Mouse (Mus musculus) midbrain, embryonic 15.5 days (tissue): Measurements from ENCODE around the gene Mettl21a. TPM values are rescaled to one million over a fixed set of nuclear protein-coding genes. Genes with fewer than 3 reads are reported as not detected.
"Not testable (repeated sequence)": the region's sequence is repeated elsewhere in the genome, so short reads cannot be mapped to it uniquely, and the experiment has no call there.

Experiments used
- ATAC-seq: fragments of 200-750 bp; cut with Nextera tagmentation; replicated peaks from 2 replicates; pipeline ENCODE4 v1.8.0; 2017; ENCODE audit warnings: moderate TSS enrichment
- H3K27ac ChIP-seq: fragments of 300-500 bp; sonication (generic); 2 replicates; pipeline ENCODE4 v1.5.1; 2015; ENCODE audit warnings: mild to moderate bottlenecking, inconsistent platforms
- H3K27me3 ChIP-seq: fragments of 300-500 bp; sonication (generic); replicated peaks from 2 replicates; pipeline ENCODE4 v1.6.1; 2015; ENCODE audit warnings: inconsistent platforms
- H3K36me3 ChIP-seq: fragments of 300-500 bp; sonication (generic); replicated peaks from 2 replicates; pipeline ENCODE4 v1.6.1; 2015; ENCODE audit warnings: inconsistent platforms
- H3K4me1 ChIP-seq: fragments of 300-500 bp; sonication (generic); 2 replicates; pipeline ENCODE4 v1.6.1; 2015; ENCODE audit warnings: inconsistent platforms
- H3K4me2 ChIP-seq: fragments of 300-500 bp; sonication (generic); 2 replicates; pipeline ENCODE4 v1.6.1; 2015; ENCODE audit warnings: inconsistent platforms, mild to moderate bottlenecking, moderate library complexity
- H3K4me3 ChIP-seq: fragments of 300-500 bp; sonication (generic); 2 replicates; pipeline ENCODE4 v1.5.1; 2015; ENCODE audit warnings: mild to moderate bottlenecking, inconsistent platforms
- H3K9ac ChIP-seq: fragments of 300-500 bp; sonication (generic); 2 replicates; pipeline ENCODE4 v1.6.1; 2015; ENCODE audit warnings: mild to moderate bottlenecking, inconsistent platforms
- H3K9me3 ChIP-seq: fragments of 300-500 bp; sonication (generic); 2 replicates; pipeline ENCODE4 v1.6.1; 2016; ENCODE audit warnings: inconsistent platforms
- WGBS: fragments of 180-500 bp; shearing (Covaris S2); methylation state at CpG from one replicate; pipeline ENCODE4 v1.1.7; 2015; ENCODE audit warnings: mixed read lengths; 5-methylcytosine and 5-hydroxymethylcytosine counted together
- polyA plus RNA-seq: library from polyadenylated mRNA; unstranded; fragments of >200 nt; fragmentation: Nextera tagmentation; extraction: Ambion mirVana; gene quantifications from 2 replicates; pipeline ENCODE4 v1.2.1, GENCODE M21; 2015

The Mettl21a gene
- polyA plus RNA-seq, result 20.2 and 20.3 TPM in 2 replicates

DNA sequence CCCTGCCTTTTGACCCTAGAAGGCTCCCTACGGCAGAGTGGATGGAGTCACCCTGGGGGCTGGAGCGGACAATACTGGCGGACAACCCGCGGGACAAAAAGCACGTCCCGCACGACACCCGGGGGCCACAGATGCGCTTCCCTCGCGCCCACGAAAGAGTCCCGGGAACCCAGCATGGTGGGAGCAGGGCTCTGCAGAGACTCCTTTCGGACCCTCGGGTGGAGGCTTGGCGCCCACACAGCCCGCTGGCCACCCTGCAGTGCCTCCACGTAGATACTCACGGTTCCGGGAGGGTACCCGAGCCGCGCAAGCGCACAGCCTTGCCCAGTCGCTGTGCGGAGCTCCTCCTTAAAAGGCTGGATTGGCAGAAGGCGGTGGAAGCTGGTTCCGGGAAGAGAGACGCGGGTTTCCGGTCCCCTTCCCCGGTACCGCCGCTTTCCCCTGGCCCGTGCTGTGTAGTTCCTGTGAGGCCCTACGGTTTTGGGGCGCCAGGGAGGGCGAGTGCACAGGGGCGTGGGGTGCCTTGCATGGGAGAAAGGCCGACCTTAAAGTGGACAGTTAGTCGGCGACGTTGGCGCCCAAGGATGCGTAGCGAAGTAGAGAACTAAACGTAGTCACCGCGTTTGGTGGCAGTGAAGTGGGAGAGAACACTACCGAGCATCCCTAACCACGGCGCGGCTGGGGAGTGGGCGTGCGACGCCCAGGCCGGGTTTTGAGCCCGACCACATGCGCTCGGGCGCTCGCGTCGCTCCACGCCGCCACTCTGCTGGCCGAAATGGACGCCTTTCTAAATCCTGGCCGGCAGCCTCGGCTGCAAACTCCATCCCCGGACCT lies at the start of gene Mettl21a:
Mettl21a (minus strand) TSS at position 362 of the 834 bp plus-strand sequence.
- H3K4me1 ChIP-seq, result peaks cover 23% of the 10 kb centered on the region
- no peaks in the 10 kb centered on the region for H3K36me3 ChIP-seq
- H3K4me3 ChIP-seq, result peak within 1 kb of the TSS; percentile 72
- H3K9me3 ChIP-seq, result no peaks in the 10 kb centered on the region
- peak within 1 kb of the TSS; percentile 94 for H3K27ac ChIP-seq
- no peaks in the 10 kb centered on the region for H3K27me3 ChIP-seq
- peak within 1 kb of the TSS; percentile 70 for H3K4me2 ChIP-seq
- peak within 1 kb of the TSS; percentile 94 for H3K9ac ChIP-seq
- WGBS, result under 1% methylated on average over 72 of the region's 72 CpGs
- ATAC-seq, result peak; percentile 98

DNA sequence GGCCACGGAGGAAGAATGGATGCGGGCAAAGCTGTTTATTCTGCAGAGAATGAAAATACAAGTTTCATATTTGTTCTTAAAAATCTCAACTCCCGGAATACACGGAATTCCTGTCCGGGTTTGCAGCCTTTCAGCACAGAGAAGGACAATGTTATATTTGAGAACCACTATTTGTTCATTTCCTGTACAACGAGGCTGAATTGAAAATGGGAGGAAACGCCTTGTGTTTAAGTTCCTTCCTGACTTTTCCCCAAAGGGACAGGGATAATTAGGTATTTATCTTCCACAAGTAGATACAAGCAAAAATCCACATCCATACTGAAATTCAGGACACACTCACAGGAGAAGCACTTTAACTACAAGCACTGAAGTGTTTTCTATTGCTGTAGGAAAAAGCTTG lies 41.8 kb upstream of the Mettl21a start:
- Histone ChIP-seq H3K4me1 (no peaks in the 10 kb centered on the region), H3K4me2 (no peak overlapping the region), H3K36me3 (no peaks in the 10 kb centered on the region), H3K9ac (no peak overlapping the region), H3K4me3 (no peak overlapping the region), H3K27ac (no peak overlapping the region), H3K9me3 (no peaks in the 10 kb centered on the region), H3K27me3 (no peaks in the 10 kb centered on the region)
- no peak for ATAC-seq
- WGBS, result 78% methylated on average over 7 of the region's 7 CpGs

DNA sequence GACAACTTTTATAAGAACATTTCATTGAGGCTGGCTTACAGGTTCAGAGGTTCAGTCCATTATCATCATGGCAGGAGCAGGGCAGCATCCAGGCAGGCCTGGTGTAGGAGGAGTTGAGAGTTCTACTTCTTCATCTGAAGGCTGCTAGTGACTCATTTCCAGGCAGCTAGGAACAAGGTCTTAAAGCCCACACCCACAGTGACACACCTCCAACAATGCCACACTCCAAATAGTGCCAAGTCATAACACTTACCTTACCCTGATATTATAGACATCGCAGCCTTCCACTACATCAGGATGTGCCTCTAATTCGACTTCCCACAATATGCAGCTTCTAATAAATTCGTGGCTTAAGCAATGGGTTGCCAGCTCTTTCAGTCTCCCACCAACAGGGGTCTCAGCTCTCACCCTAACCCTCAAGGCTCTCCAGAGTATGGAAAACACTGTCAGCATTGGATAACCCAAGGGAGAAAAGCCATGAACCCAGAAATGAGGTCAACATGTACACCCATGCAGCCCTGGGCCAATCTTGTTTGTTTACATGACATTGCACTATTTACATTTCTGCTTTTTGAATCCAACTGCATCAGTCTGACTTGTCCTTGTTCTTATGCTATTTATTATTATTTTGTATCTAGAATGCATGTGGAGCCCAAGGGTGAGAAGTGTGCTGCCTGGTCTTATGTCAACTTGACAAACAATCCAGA lies 39.5 kb upstream of the Mettl21a start:
- no peak for ATAC-seq
- no peaks in the 10 kb centered on the region for H3K9me3 ChIP-seq
- no peak overlapping the region for H3K4me2 ChIP-seq
- H3K36me3 ChIP-seq, result no peaks in the 10 kb centered on the region
- no peak overlapping the region for H3K9ac ChIP-seq
- H3K27me3 ChIP-seq, result no peaks in the 10 kb centered on the region
- H3K27ac ChIP-seq, result no peak overlapping the region
- H3K4me1 ChIP-seq, result no peaks in the 10 kb centered on the region
- H3K4me3 ChIP-seq, result no peak overlapping the region
- WGBS, result 74% methylated on average over 3 of the region's 3 CpGs

DNA sequence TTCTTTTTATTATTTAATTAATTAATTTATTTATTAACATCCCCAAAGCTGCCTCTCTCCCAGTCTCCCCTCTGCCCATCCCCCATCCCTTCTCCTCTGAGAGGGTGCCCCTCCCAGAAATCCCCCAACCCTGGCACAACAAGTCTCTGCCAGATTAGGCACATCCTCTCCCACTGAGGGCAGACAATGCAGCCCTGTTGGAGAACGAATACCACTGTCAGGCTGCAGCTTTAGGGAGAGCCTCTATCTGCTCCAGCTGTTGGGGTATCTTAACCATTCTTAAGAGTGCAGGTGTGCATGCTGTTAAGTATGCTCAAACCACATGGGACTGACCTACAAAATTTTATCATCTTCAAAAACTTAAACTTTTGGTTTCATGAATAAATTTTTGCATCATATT lies 38.4 kb upstream of the Mettl21a start:
- H3K4me2 ChIP-seq, result no peak overlapping the region
- no peak overlapping the region for H3K4me3 ChIP-seq
- no peak for ATAC-seq
- 12% methylated on average over 1 of the region's 1 CpGs for WGBS
- no peaks in the 10 kb centered on the region for H3K9me3 ChIP-seq
- no peaks in the 10 kb centered on the region for H3K4me1 ChIP-seq
- H3K9ac ChIP-seq, result no peak overlapping the region
- H3K27me3 ChIP-seq, result no peaks in the 10 kb centered on the region
- no peak overlapping the region for H3K27ac ChIP-seq
- no peaks in the 10 kb centered on the region for H3K36me3 ChIP-seq

DNA sequence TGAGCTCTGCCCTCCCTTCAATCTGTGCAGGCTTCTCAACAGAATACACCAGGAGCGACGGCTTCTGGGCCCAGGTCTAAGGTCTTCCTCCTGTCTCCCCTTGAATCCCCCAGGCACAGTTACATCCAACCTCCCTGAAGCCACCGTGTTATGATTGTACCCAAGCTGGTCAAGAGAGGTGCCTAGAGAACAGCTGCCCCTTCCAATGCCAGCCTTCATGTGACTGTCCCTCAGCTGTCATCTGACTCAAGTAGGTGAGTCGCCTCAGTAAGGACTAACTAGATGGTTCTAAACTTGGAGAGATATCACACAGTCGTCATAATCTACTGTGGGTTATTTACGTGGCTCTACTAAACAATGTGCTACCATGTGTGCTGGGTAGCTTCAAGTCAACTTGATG lies 36.7 kb upstream of the Mettl21a start:
- Histone ChIP-seq H3K36me3 (no peaks in the 10 kb centered on the region), H3K9ac (no peak overlapping the region), H3K9me3 (no peaks in the 10 kb centered on the region), H3K27ac (no peak overlapping the region), H3K4me1 (no peaks in the 10 kb centered on the region), H3K4me3 (no peak overlapping the region), H3K27me3 (no peaks in the 10 kb centered on the region), H3K4me2 (no peak overlapping the region)
- ATAC-seq, result no peak
- 96% methylated on average over 6 of the region's 6 CpGs for WGBS

DNA sequence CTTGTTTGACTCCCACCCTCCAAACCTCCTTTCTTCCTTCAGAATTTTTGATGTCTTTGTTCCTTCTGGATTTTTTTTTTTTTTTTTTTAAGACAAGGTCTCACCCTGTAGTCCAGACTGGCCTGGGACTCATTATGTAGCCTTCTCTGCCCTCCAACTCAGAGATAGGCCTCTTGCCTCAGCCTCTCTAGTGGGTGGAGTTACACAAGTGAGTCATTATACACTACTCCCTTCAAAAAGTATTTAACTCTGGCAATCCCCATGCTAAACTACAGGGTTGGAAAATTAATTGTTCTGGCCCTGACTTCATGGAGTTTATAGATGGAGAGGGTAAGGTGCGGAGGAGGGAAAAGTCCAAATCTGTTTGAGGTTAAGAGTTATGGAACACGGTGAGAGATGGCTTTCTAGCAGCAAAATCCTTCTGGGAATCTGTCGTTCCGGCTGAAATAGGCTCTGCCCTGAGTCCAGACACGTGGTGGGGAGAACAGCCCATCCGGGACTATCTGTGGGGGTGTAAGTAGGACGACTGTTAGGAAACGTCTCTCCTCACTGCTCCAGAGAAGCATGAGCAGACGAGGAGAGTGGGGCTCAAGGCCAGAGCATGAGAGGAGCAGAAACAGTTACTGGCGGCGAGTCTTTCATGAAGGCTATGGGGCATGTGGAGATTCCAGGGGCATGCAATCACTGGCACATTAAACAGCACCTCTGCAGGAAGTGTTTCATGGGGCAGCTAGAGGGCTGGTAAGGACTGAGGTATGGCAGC lies 32.5 kb upstream of the Mettl21a start:
- no peaks in the 10 kb centered on the region for H3K9me3 ChIP-seq
- no peak for ATAC-seq
- no peaks in the 10 kb centered on the region for H3K36me3 ChIP-seq
- H3K27me3 ChIP-seq, result no peaks in the 10 kb centered on the region
- no peak overlapping the region for H3K4me2 ChIP-seq
- no peak overlapping the region for H3K27ac ChIP-seq
- 82% methylated on average over 11 of the region's 11 CpGs for WGBS
- no peak overlapping the region for H3K9ac ChIP-seq
- H3K4me3 ChIP-seq, result no peak overlapping the region
- no peaks in the 10 kb centered on the region for H3K4me1 ChIP-seq

DNA sequence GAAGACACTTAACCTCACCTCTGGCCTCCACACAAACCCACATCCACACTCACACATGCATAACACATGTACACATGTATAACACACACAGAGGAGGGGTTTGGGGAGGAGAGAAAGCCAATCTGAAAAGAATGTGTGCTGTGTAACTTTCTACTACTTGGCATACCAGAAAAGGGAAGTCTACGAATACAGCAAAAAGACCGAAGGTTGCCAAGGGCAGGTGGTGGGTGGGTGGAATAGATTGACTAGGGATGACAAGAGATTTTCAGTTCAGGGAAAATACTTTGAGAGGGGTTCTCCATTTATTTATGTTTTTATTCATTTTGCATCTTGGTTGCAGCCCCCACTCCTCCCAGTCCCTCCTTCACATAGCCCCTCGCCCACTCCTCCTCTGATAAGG lies 27.5 kb upstream of the Mettl21a start:
- Histone ChIP-seq H3K9me3 (no peaks in the 10 kb centered on the region), H3K9ac (no peak overlapping the region), H3K4me2 (no peak overlapping the region), H3K4me1 (no peaks in the 10 kb centered on the region), H3K27ac (no peak overlapping the region), H3K36me3 (no peaks in the 10 kb centered on the region), H3K27me3 (no peaks in the 10 kb centered on the region), H3K4me3 (no peak overlapping the region)
- 94% methylated on average over 3 of the region's 3 CpGs for WGBS
- no peak for ATAC-seq

DNA sequence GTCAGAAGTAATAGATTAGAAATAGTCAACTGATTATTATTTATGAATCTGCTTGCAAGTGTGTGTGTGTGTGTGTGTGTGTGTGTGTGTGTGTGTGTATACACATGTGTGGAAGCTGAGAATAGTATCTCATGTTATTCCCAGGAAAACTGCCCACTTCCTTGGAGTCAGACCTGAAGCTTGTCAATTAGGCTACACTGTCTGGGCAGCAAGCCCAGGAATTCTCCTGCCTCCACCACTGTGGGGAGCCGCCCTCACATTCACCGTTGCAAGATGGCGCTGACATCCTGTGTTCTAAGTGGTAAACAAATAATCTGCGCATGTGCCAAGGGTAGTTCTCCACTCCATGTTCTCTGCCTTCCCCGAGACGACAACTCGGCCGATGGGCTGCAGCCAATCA lies 25.5 kb upstream of the Mettl21a start:
- H3K27me3 ChIP-seq, H3K9ac ChIP-seq, H3K4me1 ChIP-seq, H3K36me3 ChIP-seq, ATAC-seq, H3K9me3 ChIP-seq, H3K4me3 ChIP-seq, H3K27ac ChIP-seq, H3K4me2 ChIP-seq: not testable (repeated sequence)
- 89% methylated on average over 8 of the region's 8 CpGs for WGBS

DNA sequence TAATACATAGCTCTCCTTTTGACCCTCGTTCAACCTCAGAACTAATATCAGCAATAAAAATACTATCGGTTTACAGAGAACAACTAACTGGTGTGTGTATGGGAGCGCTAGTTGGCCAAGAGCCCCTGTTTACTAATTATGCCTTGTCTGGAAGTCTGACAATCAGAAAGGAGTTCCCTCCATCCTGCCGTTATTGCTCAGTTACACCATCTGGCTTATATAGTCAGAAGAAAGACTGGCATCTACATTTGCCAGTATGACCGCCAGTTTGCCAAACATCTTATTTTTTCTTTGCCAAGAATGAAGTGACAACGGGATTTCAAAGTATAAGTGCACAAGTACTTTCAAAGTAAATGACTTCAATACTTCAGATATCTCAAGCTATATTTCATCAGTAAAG lies 24.0 kb upstream of the Mettl21a start:
- H3K9ac ChIP-seq, result no peak overlapping the region
- no peaks in the 10 kb centered on the region for H3K4me1 ChIP-seq
- no peaks in the 10 kb centered on the region for H3K36me3 ChIP-seq
- H3K9me3 ChIP-seq, result no peaks in the 10 kb centered on the region
- no peak overlapping the region for H3K4me2 ChIP-seq
- H3K27ac ChIP-seq, result no peak overlapping the region
- ATAC-seq, result no peak
- WGBS, result 86% methylated on average over 6 of the region's 6 CpGs
- H3K4me3 ChIP-seq, result no peak overlapping the region
- H3K27me3 ChIP-seq, result no peaks in the 10 kb centered on the region

DNA sequence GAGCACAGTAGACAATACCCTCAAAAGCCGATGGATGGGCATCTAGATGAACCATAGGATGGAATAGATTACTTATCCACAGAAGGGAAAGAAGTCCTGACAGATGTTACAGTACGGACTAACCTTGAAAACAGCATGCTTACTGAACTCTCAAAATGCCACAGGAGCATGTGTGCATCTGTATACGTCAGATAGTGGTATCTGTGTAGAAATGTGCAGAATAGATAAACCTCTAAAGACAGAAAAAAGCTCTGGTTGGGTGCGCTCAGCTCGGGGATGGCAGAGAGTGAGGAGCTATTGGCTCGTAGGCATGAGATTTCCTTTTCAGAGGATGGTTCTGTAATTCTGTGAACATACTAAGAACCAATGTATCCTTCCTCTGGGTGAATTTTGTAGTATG lies 22.2 kb upstream of the Mettl21a start:
- Histone ChIP-seq H3K27me3 (no peaks in the 10 kb centered on the region), H3K9me3 (no peaks in the 10 kb centered on the region), H3K36me3 (no peaks in the 10 kb centered on the region), H3K4me3 (no peak overlapping the region), H3K27ac (no peak overlapping the region), H3K9ac (no peak overlapping the region), H3K4me2 (no peak overlapping the region), H3K4me1 (no peaks in the 10 kb centered on the region)
- WGBS, result 88% methylated on average over 6 of the region's 6 CpGs
- no peak for ATAC-seq

DNA sequence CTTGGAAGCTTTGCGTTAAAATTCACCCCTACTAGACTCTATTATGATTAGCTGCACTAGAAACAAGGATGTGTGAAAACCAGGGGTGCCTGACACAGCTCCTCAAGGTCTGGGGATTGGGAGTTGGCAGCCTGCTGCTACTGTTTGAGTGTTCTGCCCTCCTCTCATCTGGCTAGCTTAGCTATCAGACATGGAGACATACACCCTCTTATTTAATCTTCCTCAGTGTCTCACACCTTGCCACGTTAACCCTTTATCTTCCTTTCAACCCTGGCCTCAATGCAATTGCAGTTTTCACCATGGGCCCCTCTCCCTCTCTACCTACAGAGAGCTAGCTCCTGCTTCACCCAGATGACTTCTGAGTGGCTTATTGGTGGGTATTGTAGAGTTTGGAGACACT lies 18.6 kb upstream of the Mettl21a start:
- Histone ChIP-seq H3K9me3 (no peaks in the 10 kb centered on the region), H3K36me3 (no peaks in the 10 kb centered on the region), H3K4me2 (no peak overlapping the region), H3K27me3 (no peaks in the 10 kb centered on the region), H3K4me3 (no peak overlapping the region), H3K9ac (no peak overlapping the region), H3K27ac (no peak overlapping the region), H3K4me1 (no peaks in the 10 kb centered on the region)
- no peak for ATAC-seq
- whole genome bisulfite sequencing, result 76% methylated on average over 2 of the region's 2 CpGs

DNA sequence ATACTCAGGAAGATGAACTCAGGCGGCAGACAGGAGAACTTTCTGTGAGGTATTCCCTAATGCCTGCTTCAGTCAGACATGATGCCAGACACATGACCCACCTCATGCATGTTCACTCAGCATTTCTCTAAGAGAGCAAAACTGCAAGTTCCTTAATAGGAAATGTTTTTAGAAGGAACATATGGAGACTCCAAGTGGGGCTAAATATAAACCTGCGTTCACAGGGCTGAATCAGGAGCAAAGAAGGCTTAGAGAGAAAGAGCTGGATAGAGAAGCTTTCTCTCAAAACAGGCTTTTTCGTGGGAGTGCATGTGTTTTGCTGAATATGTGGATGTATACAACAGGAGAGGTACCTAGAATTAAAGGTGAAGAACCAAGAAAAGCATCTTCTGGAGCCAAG lies 16.2 kb upstream of the Mettl21a start:
- no peak overlapping the region for H3K27ac ChIP-seq
- H3K4me1 ChIP-seq, result no peaks in the 10 kb centered on the region
- no peak for ATAC-seq
- H3K4me2 ChIP-seq, result no peak overlapping the region
- H3K4me3 ChIP-seq, result no peak overlapping the region
- H3K9ac ChIP-seq, result no peak overlapping the region
- H3K9me3 ChIP-seq, result no peaks in the 10 kb centered on the region
- WGBS, result 80% methylated on average over 3 of the region's 3 CpGs
- H3K27me3 ChIP-seq, result no peaks in the 10 kb centered on the region
- no peaks in the 10 kb centered on the region for H3K36me3 ChIP-seq
